Mouse (Mus musculus): ENCODE measurements around the gene Trip11.

DNA sequence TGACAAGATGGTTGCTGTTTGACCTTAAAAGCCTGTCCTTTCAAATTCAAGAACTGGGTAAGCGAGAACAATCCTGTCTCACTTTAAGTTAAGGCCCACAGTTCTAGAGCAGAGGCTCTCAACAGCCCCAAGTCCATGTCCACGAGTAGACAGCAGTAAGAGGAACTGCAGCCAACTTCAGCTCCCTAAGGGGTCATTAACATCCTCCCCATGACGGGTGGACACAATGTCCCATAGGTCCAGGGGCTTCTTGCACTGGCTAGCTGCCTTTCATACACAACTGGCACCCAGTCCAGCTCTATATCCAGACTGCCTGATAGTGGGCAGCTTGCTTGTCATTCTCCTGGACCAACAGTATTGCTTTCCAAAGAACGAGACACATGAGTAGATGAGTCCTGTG, 35.7 kb upstream of the Trip11 start:
- no peak for TF ChIP-seq CTCF (IDR thresholded peaks at IDR 0.05; ENCODE audit: low read depth)
- TF ChIP-seq EP300 (IDR thresholded peaks at IDR 0.05; ENCODE audit: low read depth) = no peak

Data from liver, embryonic 14.5 days (tissue).